Mouse (Mus musculus) C2C12 (cell line): ENCODE measurements at regions not wholly inside any gene's neighbourhood (a gene's known extent, or its start where the extent isn't known, plus 50 kb on each side); places are given as distances from the start of the nearest gene placed in this dataset.

Experiments used
- H3K27me3 ChIP-seq: one replicate; pipeline ENCODE4 v1.6.1; 2011; ENCODE audit not compliant: control insufficient read depth, insufficient read depth, insufficient read length
- H3K36me3 ChIP-seq: one replicate; pipeline ENCODE4 v1.6.1; 2011; ENCODE audit not compliant: control insufficient read depth, insufficient read depth
- H3K4me3 ChIP-seq: one replicate; pipeline ENCODE4 v1.5.1; 2011; ENCODE audit warnings: mild to moderate bottlenecking, control low read depth; ENCODE audit not compliant: poor library complexity, insufficient read depth, severe bottlenecking
- H3K79me2 ChIP-seq: one replicate; pipeline ENCODE4 v1.6.1; 2011; ENCODE audit not compliant: control insufficient read depth, insufficient read depth
- H3K79me3 ChIP-seq: one replicate; pipeline ENCODE4 v1.6.1; 2011; ENCODE audit warnings: low read depth, control low read depth
- H3ac ChIP-seq: one replicate; pipeline ENCODE3; 2011; ENCODE audit warnings: low read depth; ENCODE audit not compliant: control insufficient read depth, insufficient read length
- CEBPB ChIP-seq: IDR thresholded peaks from one replicate; pipeline ENCODE4 v1.6.1; 2011; ENCODE audit warnings: low read depth, mild to moderate bottlenecking, control low read depth, moderate library complexity
- CTCF ChIP-seq: IDR thresholded peaks from one replicate; pipeline ENCODE4 v1.5.1; 2011; ENCODE audit not compliant: control insufficient read depth, insufficient read depth, insufficient read length
- FOSL1 ChIP-seq: IDR thresholded peaks from one replicate; pipeline ENCODE4 v1.8.0; 2011; ENCODE audit warnings: mild to moderate bottlenecking, low read length; ENCODE audit not compliant: poor library complexity, insufficient read depth, severe bottlenecking
- MAX ChIP-seq: IDR thresholded peaks from one replicate; pipeline ENCODE4 v1.6.1; 2011; ENCODE audit warnings: mild to moderate bottlenecking, control low read depth
- MYOD1 ChIP-seq: IDR thresholded peaks from one replicate; pipeline ENCODE4 v1.6.1; 2011; ENCODE audit warnings: low read depth; ENCODE audit not compliant: control insufficient read depth, insufficient read length
- MYOG ChIP-seq: IDR thresholded peaks from one replicate; pipeline ENCODE4 v1.6.1; 2011; ENCODE audit not compliant: control insufficient read depth, insufficient read length; ENCODE audit errors: extremely low read depth
- USF1 ChIP-seq: IDR thresholded peaks from one replicate; pipeline ENCODE4 v1.6.1; 2011; ENCODE audit warnings: low read depth, mild to moderate bottlenecking, control low read depth, moderate library complexity

GRCm38 (mm10) chr15:61165050-61165449 lies 242.2 kb upstream of the A1bg start:
- no peaks in the 10 kb centered on the region for H3K79me2 ChIP-seq
- no peaks in the 10 kb centered on the region for H3K79me3 ChIP-seq
- H3K36me3 ChIP-seq: no peaks in the 10 kb centered on the region
- H3K4me3 ChIP-seq: no peak overlapping the region
- TF ChIP-seq CEBPB: no peak
- TF ChIP-seq CTCF: no peak
- no peak for TF ChIP-seq USF1
- no peak for TF ChIP-seq FOSL1
- TF ChIP-seq MAX: no peak
- TF ChIP-seq MYOD1: no peak
- TF ChIP-seq MYOG: no peak
- H3K27me3 ChIP-seq: no peaks in the 10 kb centered on the region
- H3ac ChIP-seq: no peak overlapping the region

GRCm38 (mm10) chr15:61161397-61161796 lies 238.6 kb upstream of the A1bg start:
- no peak overlapping the region for H3ac ChIP-seq
- no peaks in the 10 kb centered on the region for H3K79me2 ChIP-seq
- no peak overlapping the region for H3K4me3 ChIP-seq
- no peaks in the 10 kb centered on the region for H3K36me3 ChIP-seq
- H3K27me3 ChIP-seq: no peaks in the 10 kb centered on the region
- no peak for TF ChIP-seq CTCF
- no peak for TF ChIP-seq MYOD1
- no peak for TF ChIP-seq CEBPB
- TF ChIP-seq USF1: no peak
- no peak for TF ChIP-seq MYOG
- TF ChIP-seq FOSL1: no peak
- no peak for TF ChIP-seq MAX
- H3K79me3 ChIP-seq: no peaks in the 10 kb centered on the region

- no peaks in the 10 kb centered on the region for H3K27me3 ChIP-seq
Observed at GRCm38 (mm10) chr15:61160666-61161065, 237.9 kb upstream of the A1bg start.

GRCm38 (mm10) chr15:61159552-61159951 lies 236.7 kb upstream of the A1bg start:
- no peak overlapping the region for H3K4me3 ChIP-seq
- H3K27me3 ChIP-seq: no peaks in the 10 kb centered on the region
- TF ChIP-seq USF1: peak; percentile 60
- no peak for TF ChIP-seq CEBPB
- H3K36me3 ChIP-seq: no peaks in the 10 kb centered on the region
- H3ac ChIP-seq: no peak overlapping the region
- H3K79me3 ChIP-seq: no peaks in the 10 kb centered on the region
- no peaks in the 10 kb centered on the region for H3K79me2 ChIP-seq

More at GRCm38 (mm10) chr15:61160666-61161065, 237.9 kb upstream of the A1bg start:
- TF ChIP-seq MYOG: no peak
- TF ChIP-seq FOSL1: no peak
- TF ChIP-seq MYOD1: no peak
- TF ChIP-seq MAX: no peak
- TF ChIP-seq USF1: no peak
- TF ChIP-seq CTCF: no peak
- no peak for TF ChIP-seq CEBPB
- Histone ChIP-seq H3K4me3 (no peak overlapping the region), H3ac (no peak overlapping the region), H3K79me2 (no peaks in the 10 kb centered on the region), H3K79me3 (no peaks in the 10 kb centered on the region), H3K36me3 (no peaks in the 10 kb centered on the region)

GRCm38 (mm10) chr15:61158041-61158545 lies 235.3 kb upstream of the A1bg start:
- no peak for TF ChIP-seq CEBPB
- TF ChIP-seq MYOD1: peak; percentile 2
- no peak for TF ChIP-seq MYOG
- no peak for TF ChIP-seq USF1
- Histone ChIP-seq H3K36me3 (no peaks in the 10 kb centered on the region), H3K27me3 (no peaks in the 10 kb centered on the region), H3ac (peak overlapping the region; percentile 70), H3K79me2 (no peaks in the 10 kb centered on the region), H3K79me3 (no peaks in the 10 kb centered on the region), H3K4me3 (no peak overlapping the region)

GRCm38 (mm10) chr15:61157543-61157942 lies 234.7 kb upstream of the A1bg start:
- no peaks in the 10 kb centered on the region for H3K79me2 ChIP-seq
- H3K79me3 ChIP-seq: no peaks in the 10 kb centered on the region
- H3K4me3 ChIP-seq: no peak overlapping the region
- H3ac ChIP-seq: no peak overlapping the region
- no peaks in the 10 kb centered on the region for H3K36me3 ChIP-seq
- no peaks in the 10 kb centered on the region for H3K27me3 ChIP-seq
- TF ChIP-seq CTCF (peak; percentile 90), MYOD1 (no peak), CEBPB (peak; percentile 37)
